Mouse (Mus musculus) induced T-regulatory cell, adult 2 months (primary cell): ENCODE measurements at regions not wholly inside any gene's neighbourhood (a gene's known extent, or its start where the extent isn't known, plus 50 kb on each side); places are given as distances from the start of the nearest gene placed in this dataset.

Source experiments
- DNase-seq: peaks from one replicate; pipeline ENCODE4 v3.0.0-alpha.2; 2012; ENCODE audit warnings: low read depth

- no peak for DNase-seq
Measured at GRCm38 (mm10) chr16:53480664-53481063, 1026.8 kb upstream of the Alcam start.

DNA sequence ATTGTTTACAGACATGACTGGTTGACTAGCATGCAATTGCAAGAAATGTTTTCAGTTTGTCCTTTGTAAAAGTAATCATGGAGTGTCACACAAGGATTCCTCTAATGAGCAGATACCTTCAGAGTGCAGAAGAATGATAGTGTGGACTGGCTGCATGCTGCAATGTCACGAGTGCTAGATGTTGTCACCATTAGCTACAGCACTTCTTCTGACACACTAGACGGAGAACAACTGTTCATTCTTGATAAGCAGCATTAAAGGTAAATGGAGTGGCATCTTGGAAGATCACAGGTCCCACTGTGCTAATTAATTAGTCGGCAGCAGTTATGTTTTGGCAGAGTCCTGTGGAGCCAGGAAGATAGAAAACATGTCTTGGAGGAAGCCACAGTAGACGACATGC lies 985.6 kb upstream of the Alcam start:
- no peak for DNase-seq

DNA sequence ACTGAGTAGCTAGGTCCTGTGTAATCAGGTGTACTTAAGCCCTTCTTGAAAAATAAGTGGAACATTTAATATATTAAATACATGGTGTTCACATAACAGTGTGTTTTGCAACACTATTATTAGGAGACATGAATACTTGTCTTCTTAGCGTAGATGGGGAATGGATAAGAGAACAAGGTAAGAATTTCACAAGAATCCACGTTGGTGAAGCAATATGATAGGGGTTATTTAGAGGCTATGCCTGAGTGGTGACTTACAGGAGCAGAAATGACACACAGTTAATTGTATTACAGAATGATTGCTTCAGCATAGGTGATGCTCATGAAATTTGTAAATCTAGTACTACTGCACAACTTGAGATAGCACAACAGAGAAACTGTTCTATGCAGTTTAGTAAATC lies 964.5 kb upstream of the Alcam start:
- DNase-seq = no peak

DNA sequence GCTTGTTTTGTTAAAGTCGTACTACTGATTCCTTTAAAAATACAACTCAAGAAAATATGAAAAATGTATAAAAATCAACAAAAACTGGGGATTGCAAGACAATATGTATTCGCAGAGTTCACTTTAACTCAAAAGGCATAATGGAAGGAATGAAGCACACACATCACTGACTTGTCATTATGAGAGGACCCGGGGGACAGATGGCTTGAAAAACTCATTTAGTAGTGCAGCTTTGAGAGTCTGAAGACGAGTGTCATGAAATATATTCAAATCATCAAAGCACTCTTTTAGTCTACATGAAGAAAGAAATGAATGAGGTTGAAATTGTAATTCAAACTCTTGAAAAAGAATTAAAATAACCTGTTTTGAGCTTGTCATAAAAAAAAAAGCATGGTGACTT lies 931.3 kb upstream of the Alcam start:
- DNase-seq = no peak

DNA sequence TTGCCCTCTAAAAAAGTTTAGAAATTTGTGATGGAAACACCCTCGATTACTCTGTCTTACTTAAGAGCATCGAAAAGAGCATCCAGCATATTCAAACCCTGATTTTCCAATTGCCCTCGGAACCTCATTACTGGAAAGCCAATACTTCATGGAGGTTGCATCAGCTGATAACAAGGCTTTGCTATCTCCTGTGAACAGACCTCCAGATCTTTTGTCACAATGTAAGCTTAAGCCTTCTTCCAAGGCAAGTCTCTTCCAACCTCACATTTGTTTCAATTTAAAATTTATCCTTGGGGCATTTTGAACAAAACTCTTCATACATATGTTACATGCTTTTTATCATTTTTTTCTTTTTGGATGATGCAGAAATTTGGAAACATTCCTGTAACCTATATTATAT lies 888.3 kb upstream of the Alcam start:
- DNase-seq = no peak

GRCm38 (mm10) chr16:53326353-53326752 lies 872.5 kb upstream of the Alcam start:
- DNase-seq = no peak

DNA sequence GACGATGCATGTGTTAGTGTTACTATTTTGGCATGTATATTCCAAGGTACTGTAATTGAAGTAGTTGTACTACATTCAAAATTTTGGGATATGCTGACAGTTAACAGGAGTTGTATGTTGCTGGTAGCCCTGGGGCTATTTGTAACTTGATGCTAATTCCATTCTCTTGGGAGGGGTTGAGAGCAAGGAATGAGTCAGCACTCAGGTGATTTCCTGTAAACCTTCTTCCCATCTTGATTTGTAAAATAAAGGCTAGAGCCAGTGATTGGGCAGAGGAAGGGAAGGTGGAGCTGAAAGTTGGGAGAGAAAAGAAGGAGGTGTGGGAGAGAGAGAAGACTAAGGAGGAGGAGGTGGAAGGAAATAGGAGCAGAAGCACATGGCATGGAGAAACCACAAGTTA lies 838.2 kb upstream of the Alcam start:
- DNase-seq = no peak

DNA sequence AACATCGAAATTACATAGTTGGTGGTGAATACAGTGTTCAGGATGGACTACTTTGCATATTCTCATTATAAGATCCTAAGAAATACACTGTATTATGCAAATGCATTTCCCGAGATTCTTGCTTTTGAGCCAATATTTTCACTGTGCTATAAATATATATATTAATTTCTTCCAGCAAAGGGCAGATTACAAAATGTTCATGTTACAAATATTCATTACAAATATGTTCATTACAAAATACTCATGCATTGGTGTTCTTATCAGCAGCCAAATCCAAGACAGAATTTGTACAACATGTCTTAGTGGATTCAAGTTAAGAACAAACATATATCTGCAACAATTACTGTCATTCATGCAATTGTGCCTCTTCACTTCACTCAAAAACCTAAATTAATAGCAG lies 828.1 kb upstream of the Alcam start:
- no peak for DNase-seq

GRCm38 (mm10) chr16:53266116-53266515 lies 812.2 kb upstream of the Alcam start:
- DNase-seq = peak; percentile 63

- no peak for DNase-seq
Measured at GRCm38 (mm10) chr16:53245365-53245764, 791.5 kb upstream of the Alcam start.

DNA sequence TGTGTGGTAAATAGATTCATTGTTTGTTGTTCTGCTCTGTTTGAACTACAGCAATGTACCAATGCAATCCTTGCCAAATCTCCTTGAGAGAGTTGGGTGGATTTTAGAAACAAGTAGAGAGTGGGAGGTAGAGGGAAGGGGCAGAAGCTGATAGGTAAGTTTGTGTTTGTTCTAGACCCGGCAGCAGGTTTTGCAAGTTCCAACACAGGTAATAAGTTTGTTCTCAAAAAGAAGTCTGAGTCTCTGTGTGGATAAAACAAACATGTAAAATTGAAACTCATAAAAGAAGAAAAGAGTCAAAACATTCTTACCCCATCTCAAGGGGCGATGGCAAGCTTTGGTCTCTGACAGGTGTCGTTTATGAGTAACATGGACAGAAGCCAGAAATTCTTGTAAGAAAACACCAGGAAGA lies 788.3 kb upstream of the Alcam start:
- DNase-seq = no peak

DNA sequence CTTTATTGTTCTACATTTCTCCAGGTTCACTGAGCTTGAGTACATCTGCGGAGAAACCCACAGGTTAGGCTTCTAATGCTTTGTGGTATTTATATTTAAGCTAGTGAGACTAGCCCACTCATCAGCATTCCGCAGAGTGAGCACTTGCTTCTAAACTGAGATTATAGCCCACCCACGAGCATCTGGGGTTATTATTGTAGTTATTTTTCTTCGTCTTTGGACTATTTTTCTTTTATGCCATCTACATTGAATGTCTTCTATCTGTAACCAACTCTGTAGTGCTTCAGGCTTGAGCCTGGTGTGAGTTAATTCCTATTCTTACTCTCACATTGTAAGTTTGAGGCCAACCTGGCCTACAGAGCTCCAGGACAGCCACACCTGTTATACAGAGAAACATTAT lies 765.0 kb upstream of the Alcam start:
- DNase-seq = no peak

DNA sequence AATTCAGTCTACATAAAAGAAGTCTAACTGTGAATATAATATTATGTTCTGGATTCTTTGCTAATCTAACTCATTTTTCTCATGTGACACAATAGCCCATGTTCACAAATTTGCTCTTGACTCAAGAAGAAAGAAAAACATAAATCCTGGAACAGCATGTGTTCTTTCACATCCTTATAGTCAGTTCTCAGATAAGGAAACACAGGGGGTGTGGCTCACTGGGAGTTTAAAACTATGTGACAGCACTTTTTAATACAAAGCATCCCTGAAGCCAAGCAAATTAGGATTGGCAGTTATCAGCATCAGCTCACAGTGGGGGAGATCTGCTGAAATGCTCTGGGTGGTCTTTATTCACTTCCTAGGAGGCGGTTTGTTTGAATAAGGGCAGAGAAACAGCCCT lies 747.6 kb upstream of the Alcam start:
- DNase-seq = no peak

- DNase-seq = no peak
Measured at GRCm38 (mm10) chr16:53186444-53186843, 732.6 kb upstream of the Alcam start.

GRCm38 (mm10) chr16:53156352-53156751 lies 702.5 kb upstream of the Alcam start:
- no peak for DNase-seq

- DNase-seq = no peak
Measured at GRCm38 (mm10) chr16:53130677-53131076, 676.8 kb upstream of the Alcam start.

GRCm38 (mm10) chr16:53108726-53109125 lies 654.9 kb upstream of the Alcam start:
- DNase-seq = no peak

DNA sequence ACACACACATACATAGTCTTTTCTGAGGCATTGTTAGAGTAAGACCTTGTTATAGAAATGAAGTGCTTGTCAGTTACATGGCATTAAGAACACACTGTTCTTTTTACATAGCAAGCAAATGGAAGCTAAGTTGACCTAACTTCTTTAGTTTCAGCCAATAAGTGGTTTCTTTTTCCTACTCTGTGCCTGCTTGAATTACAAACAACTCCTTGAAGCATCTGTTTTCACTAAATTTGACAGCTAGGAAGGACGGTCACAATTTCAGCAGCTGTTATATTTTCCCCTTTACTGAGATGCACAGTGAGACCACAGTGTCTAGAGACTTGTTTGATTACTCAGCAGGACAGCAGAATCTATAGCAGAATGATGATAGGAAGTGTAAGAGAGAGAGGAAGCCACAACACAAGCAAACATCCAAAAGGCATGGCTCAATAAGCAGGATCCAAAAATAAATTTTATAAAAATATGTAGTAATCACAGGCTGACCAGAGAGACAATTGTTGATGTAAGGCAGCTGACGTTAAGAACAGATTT lies 641.6 kb upstream of the Alcam start:
- DNase-seq = no peak

- DNase-seq = no peak
Measured at GRCm38 (mm10) chr16:53073856-53074568, 620.1 kb upstream of the Alcam start.

DNA sequence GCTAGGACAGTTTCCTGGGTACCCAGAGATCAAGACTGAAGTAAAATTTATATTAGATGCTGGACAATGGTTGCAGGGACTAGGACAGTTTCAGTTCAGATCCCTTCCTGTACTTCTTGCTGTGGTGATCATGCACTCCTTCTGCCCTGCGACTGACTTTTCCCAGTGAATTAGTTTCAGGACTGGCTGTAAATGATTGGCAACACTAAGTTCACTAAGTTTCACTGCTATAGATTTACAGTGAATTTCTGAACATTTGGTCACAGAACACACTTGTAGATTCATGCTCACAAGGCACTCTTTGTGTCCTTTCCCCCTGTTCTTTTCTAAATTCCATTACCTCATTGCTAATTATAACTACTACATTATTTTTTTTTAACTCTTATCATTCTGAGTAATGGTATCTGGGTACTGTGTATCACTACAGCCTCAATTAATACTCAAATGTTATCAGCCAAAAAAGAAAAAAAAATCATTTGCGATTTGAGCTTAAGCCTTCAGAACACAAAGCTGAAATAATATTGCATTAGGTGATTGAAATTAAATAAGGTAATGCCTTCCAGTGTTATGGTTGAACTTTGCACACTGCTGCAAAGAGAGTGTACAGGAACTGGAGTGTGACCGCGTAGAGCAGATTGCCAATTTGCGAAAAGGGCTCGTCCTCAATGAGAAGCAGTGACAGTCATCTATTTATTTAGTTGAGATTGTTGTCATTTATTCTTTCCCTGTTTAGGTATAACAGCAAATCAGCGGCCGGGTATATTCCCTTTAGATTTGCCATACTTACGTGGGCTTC lies 618.2 kb upstream of the Alcam start:
- no peak for DNase-seq

DNA sequence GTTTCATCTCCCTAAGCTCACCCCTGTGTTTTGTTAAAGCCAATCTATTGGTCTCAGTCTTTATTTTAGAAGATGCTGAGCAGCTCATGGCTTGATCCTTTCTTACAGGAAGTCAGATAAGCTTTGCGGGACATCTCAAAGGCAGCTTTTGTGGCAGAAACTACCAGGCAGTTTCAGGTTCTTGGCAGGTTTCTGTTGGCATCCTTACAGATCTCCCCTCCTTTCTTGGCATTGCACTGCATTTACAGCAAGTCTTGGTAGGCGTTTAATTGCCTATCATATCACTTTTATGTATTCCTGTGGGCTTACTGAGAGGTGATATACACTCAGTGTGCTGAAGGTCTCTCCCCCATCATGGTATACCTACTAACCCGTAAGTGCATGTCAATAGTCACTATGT lies 610.3 kb upstream of the Alcam start:
- no peak for DNase-seq

DNA sequence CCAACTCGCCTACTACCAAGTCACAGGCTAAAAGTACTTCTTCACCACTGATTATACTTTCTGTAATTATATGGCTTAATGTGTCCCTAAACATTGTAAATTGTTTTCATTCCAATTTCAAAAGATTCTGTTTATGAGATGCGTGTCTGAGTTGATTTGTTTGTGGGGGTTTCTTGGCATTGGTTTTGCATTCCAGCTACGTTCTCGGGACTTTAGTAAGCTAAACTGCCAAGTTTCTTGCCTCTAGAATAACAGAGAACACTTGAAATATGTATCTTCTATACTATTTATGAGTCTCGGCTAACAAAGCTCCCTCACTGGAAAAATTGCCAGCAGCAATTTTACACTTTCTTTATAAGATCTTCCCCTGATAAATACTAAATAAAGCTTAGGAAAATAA lies 609.2 kb upstream of the Alcam start:
- no peak for DNase-seq

- no peak for DNase-seq
Measured at GRCm38 (mm10) chr16:53026056-53026455, 572.2 kb upstream of the Alcam start.
